Mouse (Mus musculus) cortical plate, adult 2 months (tissue): ENCODE results near the gene Erg28.

Experiments
- CTCF ChIP-seq: fragments of 200-500 bp; IDR thresholded peaks from 2 replicates; pipeline ENCODE4 v1.5.1; 2011; ENCODE audit warnings: mild to moderate bottlenecking, control low read depth, low read length; ENCODE audit not compliant: insufficient read depth; ENCODE audit errors: extremely low read depth
- POLR2A ChIP-seq: fragments of 200-500 bp; IDR thresholded peaks from 2 replicates; pipeline ENCODE4 v1.6.1; 2011; ENCODE audit warnings: mild to moderate bottlenecking, low read length, control low read depth; ENCODE audit not compliant: insufficient read depth; ENCODE audit errors: extremely low read depth

DNA sequence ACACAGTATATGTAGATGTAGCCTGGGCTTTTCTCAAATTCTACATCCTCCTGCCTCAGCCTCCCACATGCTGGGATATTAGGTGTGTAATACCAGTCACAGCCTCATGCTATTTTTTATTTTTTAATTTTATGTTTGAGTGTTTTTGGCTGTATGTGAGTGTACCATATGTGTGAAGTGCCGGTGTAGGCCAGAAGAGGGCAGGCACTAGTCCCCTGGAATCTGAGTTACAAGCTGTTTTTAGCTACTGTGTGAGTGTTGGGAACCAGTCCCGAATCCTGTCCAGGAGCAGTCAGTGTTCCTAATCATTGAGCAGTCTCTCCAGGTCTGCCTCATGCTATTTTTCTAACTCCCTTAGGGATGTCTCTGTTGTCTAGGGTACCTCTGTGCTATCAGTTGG is 13.4 kb upstream of the Erg28 start:
- TF ChIP-seq POLR2A (no peak), CTCF (no peak)
